Mouse (Mus musculus): ENCODE measurements at regions not wholly inside any gene's neighbourhood (a gene's known extent, or its start where the extent isn't known, plus 50 kb on each side); places are given as distances from the start of the nearest gene placed in this dataset.

DNA sequence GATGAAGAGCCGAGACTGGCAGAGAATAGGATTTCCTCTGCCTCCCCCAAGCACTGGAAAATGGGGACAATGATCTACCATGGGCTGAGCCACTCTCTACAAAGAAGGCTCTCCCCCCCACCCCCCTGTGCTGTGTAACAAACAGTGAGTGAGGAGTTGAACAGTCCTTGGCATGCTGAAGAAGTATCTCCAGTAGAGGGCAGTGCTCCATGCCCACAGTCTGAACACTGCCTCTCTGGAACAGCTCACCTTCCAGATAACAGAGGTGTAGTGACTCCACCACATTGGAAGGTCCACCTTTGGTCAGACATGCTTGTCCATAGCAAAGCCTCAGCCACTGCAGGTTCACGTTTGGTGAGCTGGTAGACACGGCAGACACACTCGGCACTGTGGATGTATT lies 85.2 kb upstream of the Bach2 start:
- Histone ChIP-seq H3K27me3 (replicated peaks; ENCODE audit: control insufficient read depth, insufficient read depth, low read length) (no peaks in the 10 kb centered on the region), H3K27ac (ENCODE audit: insufficient read depth, low read depth, low read length) (no peak overlapping the region), H3K36me3 (ENCODE audit: control insufficient read depth, insufficient read depth, low read length) (no peaks in the 10 kb centered on the region), H3K4me1 (ENCODE audit: control insufficient read depth, insufficient read depth, low read length) (no peaks in the 10 kb centered on the region), H3K4me3 (ENCODE audit: insufficient read depth, low read depth, low read length) (no peak overlapping the region)
- TF ChIP-seq POLR2A (IDR thresholded peaks at IDR 0.05; ENCODE audit: low read depth, low read length) (no peak), CTCF (conservative IDR thresholded peaks at IDR 0.05; ENCODE audit: insufficient read depth, insufficient read length, low read depth, low read length) (peak; percentile 92)
- peak; percentile 43 for DNase-seq
- 73% methylated on average over 4 of the region's 4 CpGs for WGBS

GRCm38 (mm10) chr4:32156965-32157364 lies 81.6 kb upstream of the Bach2 start:
- TF ChIP-seq CTCF (conservative IDR thresholded peaks at IDR 0.05; ENCODE audit: insufficient read depth, insufficient read length, low read depth, low read length) (no peak), POLR2A (IDR thresholded peaks at IDR 0.05; ENCODE audit: low read depth, low read length) (no peak)
- no peak for DNase-seq
- Histone ChIP-seq H3K4me1 (ENCODE audit: control insufficient read depth, insufficient read depth, low read length) (no peaks in the 10 kb centered on the region), H3K27ac (ENCODE audit: insufficient read depth, low read depth, low read length) (no peak overlapping the region), H3K36me3 (ENCODE audit: control insufficient read depth, insufficient read depth, low read length) (no peaks in the 10 kb centered on the region), H3K27me3 (replicated peaks; ENCODE audit: control insufficient read depth, insufficient read depth, low read length) (no peaks in the 10 kb centered on the region), H3K4me3 (ENCODE audit: insufficient read depth, low read depth, low read length) (no peak overlapping the region)
- WGBS, result 56% methylated on average over 8 of the region's 8 CpGs

DNA sequence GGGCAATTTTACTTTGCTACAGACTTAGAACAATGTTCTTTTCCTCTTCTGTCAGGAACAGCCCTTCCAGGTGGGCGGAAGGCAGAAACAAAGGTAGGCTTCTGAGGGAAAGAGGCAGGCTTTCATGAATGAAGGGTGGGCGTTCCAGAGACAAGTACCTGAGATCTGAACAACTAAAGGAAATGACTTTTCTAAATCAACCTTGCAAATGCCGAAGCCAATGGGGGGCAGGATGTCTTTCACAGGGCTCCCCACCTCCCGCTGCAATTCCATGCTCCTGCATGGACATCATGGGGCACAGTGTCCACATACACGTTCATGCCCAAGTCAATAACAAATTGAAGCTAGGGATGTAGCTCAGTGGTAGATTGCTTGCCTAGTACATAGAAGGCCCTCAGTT lies 80.2 kb upstream of the Bach2 start:
- no peak overlapping the region for H3K27ac ChIP-seq (ENCODE audit: insufficient read depth, low read depth, low read length)
- no peak for DNase-seq
- H3K4me1 ChIP-seq (ENCODE audit: control insufficient read depth, insufficient read depth, low read length), result no peaks in the 10 kb centered on the region
- TF ChIP-seq CTCF (conservative IDR thresholded peaks at IDR 0.05; ENCODE audit: insufficient read depth, insufficient read length, low read depth, low read length) (no peak), POLR2A (IDR thresholded peaks at IDR 0.05; ENCODE audit: low read depth, low read length) (no peak)
- no peaks in the 10 kb centered on the region for H3K36me3 ChIP-seq (ENCODE audit: control insufficient read depth, insufficient read depth, low read length)
- H3K27me3 ChIP-seq (replicated peaks; ENCODE audit: control insufficient read depth, insufficient read depth, low read length), result no peaks in the 10 kb centered on the region
- 76% methylated on average over 5 of the region's 5 CpGs for WGBS
- no peak overlapping the region for H3K4me3 ChIP-seq (ENCODE audit: insufficient read depth, low read depth, low read length)

DNA sequence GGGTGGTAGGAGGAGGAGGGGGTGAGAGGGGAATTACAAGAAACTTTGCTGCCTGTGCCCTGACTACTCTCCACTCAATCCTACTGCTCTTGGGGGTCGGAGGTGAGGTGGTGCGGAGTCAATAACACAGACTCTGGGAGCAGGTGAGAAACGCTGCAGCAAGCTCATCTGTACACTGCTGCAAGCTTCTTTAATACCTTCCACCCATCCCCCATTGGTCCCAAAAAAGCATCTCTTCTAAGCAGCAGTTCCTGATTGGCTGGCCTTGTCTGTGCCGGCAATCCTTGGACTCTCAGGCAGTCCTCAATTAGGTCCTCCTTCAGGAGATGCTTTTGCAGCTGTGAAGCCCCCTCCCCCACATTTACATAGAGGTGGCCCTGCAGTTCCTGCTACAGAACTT lies 79.7 kb upstream of the Bach2 start:
- WGBS, result 69% methylated on average over 4 of the region's 4 CpGs
- H3K27ac ChIP-seq (ENCODE audit: insufficient read depth, low read depth, low read length), result no peak overlapping the region
- no peaks in the 10 kb centered on the region for H3K27me3 ChIP-seq (replicated peaks; ENCODE audit: control insufficient read depth, insufficient read depth, low read length)
- H3K36me3 ChIP-seq (ENCODE audit: control insufficient read depth, insufficient read depth, low read length), result no peaks in the 10 kb centered on the region
- TF ChIP-seq CTCF (conservative IDR thresholded peaks at IDR 0.05; ENCODE audit: insufficient read depth, insufficient read length, low read depth, low read length) (no peak), POLR2A (IDR thresholded peaks at IDR 0.05; ENCODE audit: low read depth, low read length) (no peak)
- H3K4me1 ChIP-seq (ENCODE audit: control insufficient read depth, insufficient read depth, low read length), result no peaks in the 10 kb centered on the region
- DNase-seq, result no peak
- H3K4me3 ChIP-seq (ENCODE audit: insufficient read depth, low read depth, low read length), result no peak overlapping the region

GRCm38 (mm10) chr4:32160815-32161214 lies 77.8 kb upstream of the Bach2 start:
- H3K36me3 ChIP-seq (ENCODE audit: control insufficient read depth, insufficient read depth, low read length), result no peaks in the 10 kb centered on the region
- no peak for DNase-seq
- 63% methylated on average over 2 of the region's 2 CpGs for WGBS
- H3K4me3 ChIP-seq (ENCODE audit: insufficient read depth, low read depth, low read length), result no peak overlapping the region
- H3K27ac ChIP-seq (ENCODE audit: insufficient read depth, low read depth, low read length), result no peak overlapping the region
- H3K27me3 ChIP-seq (replicated peaks; ENCODE audit: control insufficient read depth, insufficient read depth, low read length), result no peaks in the 10 kb centered on the region
- TF ChIP-seq CTCF (conservative IDR thresholded peaks at IDR 0.05; ENCODE audit: insufficient read depth, insufficient read length, low read depth, low read length) (no peak), POLR2A (IDR thresholded peaks at IDR 0.05; ENCODE audit: low read depth, low read length) (no peak)
- no peaks in the 10 kb centered on the region for H3K4me1 ChIP-seq (ENCODE audit: control insufficient read depth, insufficient read depth, low read length)

GRCm38 (mm10) chr4:32161871-32162656 lies 76.5 kb upstream of the Bach2 start:
- no peak for DNase-seq
- Histone ChIP-seq H3K27me3 (replicated peaks; ENCODE audit: control insufficient read depth, insufficient read depth, low read length) (no peaks in the 10 kb centered on the region), H3K4me1 (ENCODE audit: control insufficient read depth, insufficient read depth, low read length) (no peaks in the 10 kb centered on the region), H3K36me3 (ENCODE audit: control insufficient read depth, insufficient read depth, low read length) (no peaks in the 10 kb centered on the region), H3K4me3 (ENCODE audit: insufficient read depth, low read depth, low read length) (no peak overlapping the region), H3K27ac (ENCODE audit: insufficient read depth, low read depth, low read length) (no peak overlapping the region)
- TF ChIP-seq POLR2A (IDR thresholded peaks at IDR 0.05; ENCODE audit: low read depth, low read length), result no peak
- no peak for TF ChIP-seq CTCF (conservative IDR thresholded peaks at IDR 0.05; ENCODE audit: insufficient read depth, insufficient read length, low read depth, low read length)
- 52% methylated on average over 10 of the region's 10 CpGs for WGBS

DNA sequence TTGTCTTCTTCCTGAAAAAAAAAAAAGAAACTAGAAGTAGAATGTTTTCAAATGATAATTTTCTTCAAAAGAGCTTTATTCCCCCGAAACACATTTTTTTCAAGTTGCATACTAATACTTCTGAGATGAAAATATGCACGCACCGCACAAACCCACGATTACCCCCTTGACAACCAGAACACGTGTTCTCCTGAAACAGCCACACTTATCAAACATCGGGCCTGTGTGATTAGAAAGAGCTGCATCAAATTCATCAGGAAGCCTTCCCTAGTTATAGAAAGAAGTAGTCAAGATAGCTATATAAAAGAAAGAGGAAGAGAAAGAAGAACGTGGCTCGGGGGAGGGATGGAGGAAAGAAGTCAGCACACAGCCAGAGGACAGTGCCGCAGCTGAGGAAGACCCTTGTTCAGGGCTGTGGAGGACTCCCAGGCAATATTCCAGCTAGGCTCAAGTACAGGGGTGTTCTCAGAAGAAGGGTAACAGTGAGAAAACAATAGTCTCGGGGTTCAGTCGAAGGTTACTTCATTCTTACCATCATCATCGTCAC lies 75.8 kb upstream of the Bach2 start:
- no peak overlapping the region for H3K4me3 ChIP-seq (ENCODE audit: insufficient read depth, low read depth, low read length)
- no peaks in the 10 kb centered on the region for H3K36me3 ChIP-seq (ENCODE audit: control insufficient read depth, insufficient read depth, low read length)
- no peak overlapping the region for H3K27ac ChIP-seq (ENCODE audit: insufficient read depth, low read depth, low read length)
- TF ChIP-seq CTCF (conservative IDR thresholded peaks at IDR 0.05; ENCODE audit: insufficient read depth, insufficient read length, low read depth, low read length), result no peak
- no peak for TF ChIP-seq POLR2A (IDR thresholded peaks at IDR 0.05; ENCODE audit: low read depth, low read length)
- no peak for DNase-seq
- no peaks in the 10 kb centered on the region for H3K4me1 ChIP-seq (ENCODE audit: control insufficient read depth, insufficient read depth, low read length)
- WGBS, result 90% methylated on average over 12 of the region's 12 CpGs
- H3K27me3 ChIP-seq (replicated peaks; ENCODE audit: control insufficient read depth, insufficient read depth, low read length), result no peaks in the 10 kb centered on the region

Data from kidney, adult 2 months (tissue).